Mouse (Mus musculus): ENCODE measurements at regions not wholly inside any gene's neighbourhood (a gene's known extent, or its start where the extent isn't known, plus 50 kb on each side); places are given as distances from the start of the nearest gene placed in this dataset.
A peak's percentile ranks its signal among the peaks of the same experiment; 100 is the strongest.

- no peak overlapping the region for H3K9ac ChIP-seq (replicated peaks; ENCODE audit: low read depth, low read length)
- no peak for ATAC-seq (ENCODE audit: insufficient number of reproducible peaks, insufficient read depth, low FRiP score, low read depth)
- no peaks in the 10 kb centered on the region for H3K4me1 ChIP-seq (ENCODE audit: control insufficient read depth, insufficient read depth, low read length)
- 78% methylated on average over 4 of the region's 4 CpGs for WGBS
- no peak overlapping the region for H3K4me3 ChIP-seq (ENCODE audit: low read depth, low read length)
- H3K9me3 ChIP-seq (ENCODE audit: control insufficient read depth, low read depth, low read length), result no peaks in the 10 kb centered on the region
- no peaks in the 10 kb centered on the region for H3K27me3 ChIP-seq (ENCODE audit: control insufficient read depth, insufficient read depth, low read length)
- no peak overlapping the region for H3K4me2 ChIP-seq (replicated peaks; ENCODE audit: low read depth, low read length)
- H3K27ac ChIP-seq (ENCODE audit: low read length), result no peak overlapping the region
- H3K36me3 ChIP-seq (ENCODE audit: control insufficient read depth, insufficient read depth, low read length), result no peaks in the 10 kb centered on the region
Measured at GRCm38 (mm10) chr10:50241645-50242044, 350.8 kb upstream of the Ascc3 start.

GRCm38 (mm10) chr10:50203587-50203986, 388.9 kb upstream of the Ascc3 start:
- no peaks in the 10 kb centered on the region for H3K4me1 ChIP-seq (ENCODE audit: control insufficient read depth, insufficient read depth, low read length)

GRCm38 (mm10) chr10:50201691-50202090, 390.8 kb upstream of the Ascc3 start:
- ATAC-seq (ENCODE audit: insufficient number of reproducible peaks, insufficient read depth, low FRiP score, low read depth), result no peak
- Histone ChIP-seq H3K27me3 (ENCODE audit: control insufficient read depth, insufficient read depth, low read length) (no peaks in the 10 kb centered on the region), H3K9me3 (ENCODE audit: control insufficient read depth, low read depth, low read length) (no peaks in the 10 kb centered on the region), H3K36me3 (ENCODE audit: control insufficient read depth, insufficient read depth, low read length) (no peaks in the 10 kb centered on the region), H3K4me2 (replicated peaks; ENCODE audit: low read depth, low read length) (no peak overlapping the region), H3K9ac (replicated peaks; ENCODE audit: low read depth, low read length) (no peak overlapping the region), H3K4me3 (ENCODE audit: low read depth, low read length) (no peak overlapping the region), H3K27ac (ENCODE audit: low read length) (no peak overlapping the region), H3K4me1 (ENCODE audit: control insufficient read depth, insufficient read depth, low read length) (no peaks in the 10 kb centered on the region)
- 63% methylated on average over 2 of the region's 2 CpGs for WGBS

More at GRCm38 (mm10) chr10:50203587-50203986, 388.9 kb upstream of the Ascc3 start:
- no peaks in the 10 kb centered on the region for H3K27me3 ChIP-seq (ENCODE audit: control insufficient read depth, insufficient read depth, low read length)
- H3K9ac ChIP-seq (replicated peaks; ENCODE audit: low read depth, low read length), result no peak overlapping the region
- H3K4me3 ChIP-seq (ENCODE audit: low read depth, low read length), result no peak overlapping the region
- 61% methylated on average over 2 of the region's 2 CpGs for WGBS
- H3K27ac ChIP-seq (ENCODE audit: low read length), result no peak overlapping the region
- no peaks in the 10 kb centered on the region for H3K36me3 ChIP-seq (ENCODE audit: control insufficient read depth, insufficient read depth, low read length)
- H3K9me3 ChIP-seq (ENCODE audit: control insufficient read depth, low read depth, low read length), result no peaks in the 10 kb centered on the region
- no peak for ATAC-seq (ENCODE audit: insufficient number of reproducible peaks, insufficient read depth, low FRiP score, low read depth)
- H3K4me2 ChIP-seq (replicated peaks; ENCODE audit: low read depth, low read length), result no peak overlapping the region

- Histone ChIP-seq H3K9ac (replicated peaks; ENCODE audit: low read depth, low read length) (no peak overlapping the region), H3K36me3 (ENCODE audit: control insufficient read depth, insufficient read depth, low read length) (no peaks in the 10 kb centered on the region), H3K4me3 (ENCODE audit: low read depth, low read length) (no peak overlapping the region), H3K4me1 (ENCODE audit: control insufficient read depth, insufficient read depth, low read length) (no peaks in the 10 kb centered on the region), H3K27ac (ENCODE audit: low read length) (no peak overlapping the region), H3K27me3 (ENCODE audit: control insufficient read depth, insufficient read depth, low read length) (no peaks in the 10 kb centered on the region), H3K9me3 (ENCODE audit: control insufficient read depth, low read depth, low read length) (no peaks in the 10 kb centered on the region), H3K4me2 (replicated peaks; ENCODE audit: low read depth, low read length) (no peak overlapping the region)
- ATAC-seq (ENCODE audit: insufficient number of reproducible peaks, insufficient read depth, low FRiP score, low read depth), result no peak
Measured at GRCm38 (mm10) chr10:50199857-50200256, 392.6 kb upstream of the Ascc3 start.

GRCm38 (mm10) chr10:50197897-50198538, 394.5 kb upstream of the Ascc3 start:
- no peak overlapping the region for H3K4me2 ChIP-seq (replicated peaks; ENCODE audit: low read depth, low read length)
- ATAC-seq (ENCODE audit: insufficient number of reproducible peaks, insufficient read depth, low FRiP score, low read depth), result no peak
- no peak overlapping the region for H3K27ac ChIP-seq (ENCODE audit: low read length)
- H3K9me3 ChIP-seq (ENCODE audit: control insufficient read depth, low read depth, low read length), result no peaks in the 10 kb centered on the region
- H3K27me3 ChIP-seq (ENCODE audit: control insufficient read depth, insufficient read depth, low read length), result no peaks in the 10 kb centered on the region
- no peak overlapping the region for H3K9ac ChIP-seq (replicated peaks; ENCODE audit: low read depth, low read length)
- H3K4me3 ChIP-seq (ENCODE audit: low read depth, low read length), result no peak overlapping the region
- H3K36me3 ChIP-seq (ENCODE audit: control insufficient read depth, insufficient read depth, low read length), result no peaks in the 10 kb centered on the region
- no peaks in the 10 kb centered on the region for H3K4me1 ChIP-seq (ENCODE audit: control insufficient read depth, insufficient read depth, low read length)
- 73% methylated on average over 5 of the region's 5 CpGs for WGBS

GRCm38 (mm10) chr10:50190276-50190675, 401.7 kb upstream of the Grik2 start:
- Histone ChIP-seq H3K4me2 (replicated peaks; ENCODE audit: low read depth, low read length) (no peak overlapping the region), H3K9me3 (ENCODE audit: control insufficient read depth, low read depth, low read length) (no peaks in the 10 kb centered on the region), H3K4me1 (ENCODE audit: control insufficient read depth, insufficient read depth, low read length) (no peaks in the 10 kb centered on the region), H3K36me3 (ENCODE audit: control insufficient read depth, insufficient read depth, low read length) (no peaks in the 10 kb centered on the region), H3K27me3 (ENCODE audit: control insufficient read depth, insufficient read depth, low read length) (no peaks in the 10 kb centered on the region), H3K4me3 (ENCODE audit: low read depth, low read length) (no peak overlapping the region), H3K27ac (ENCODE audit: low read length) (no peak overlapping the region), H3K9ac (replicated peaks; ENCODE audit: low read depth, low read length) (no peak overlapping the region)
- ATAC-seq (ENCODE audit: insufficient number of reproducible peaks, insufficient read depth, low FRiP score, low read depth), result no peak
- 74% methylated on average over 4 of the region's 4 CpGs for WGBS

- no peak for ATAC-seq (ENCODE audit: insufficient number of reproducible peaks, insufficient read depth, low FRiP score, low read depth)
Measured at GRCm38 (mm10) chr10:50169116-50169515, 380.6 kb upstream of the Grik2 start.

GRCm38 (mm10) chr10:50138351-50138750, 349.8 kb upstream of the Grik2 start:
- Histone ChIP-seq H3K4me3 (ENCODE audit: low read depth, low read length) (no peak overlapping the region), H3K4me1 (ENCODE audit: control insufficient read depth, insufficient read depth, low read length) (no peaks in the 10 kb centered on the region), H3K36me3 (ENCODE audit: control insufficient read depth, insufficient read depth, low read length) (no peaks in the 10 kb centered on the region), H3K9me3 (ENCODE audit: control insufficient read depth, low read depth, low read length) (no peaks in the 10 kb centered on the region), H3K4me2 (replicated peaks; ENCODE audit: low read depth, low read length) (no peak overlapping the region), H3K27ac (ENCODE audit: low read length) (no peak overlapping the region), H3K27me3 (ENCODE audit: control insufficient read depth, insufficient read depth, low read length) (no peaks in the 10 kb centered on the region), H3K9ac (replicated peaks; ENCODE audit: low read depth, low read length) (no peak overlapping the region)
- no peak for ATAC-seq (ENCODE audit: insufficient number of reproducible peaks, insufficient read depth, low FRiP score, low read depth)
- 59% methylated on average over 1 of the region's 1 CpGs for WGBS

More at GRCm38 (mm10) chr10:50169116-50169515, 380.6 kb upstream of the Grik2 start:
- Histone ChIP-seq H3K4me3 (ENCODE audit: low read depth, low read length) (no peak overlapping the region), H3K27me3 (ENCODE audit: control insufficient read depth, insufficient read depth, low read length) (no peaks in the 10 kb centered on the region), H3K9ac (replicated peaks; ENCODE audit: low read depth, low read length) (no peak overlapping the region), H3K9me3 (ENCODE audit: control insufficient read depth, low read depth, low read length) (no peaks in the 10 kb centered on the region), H3K4me2 (replicated peaks; ENCODE audit: low read depth, low read length) (no peak overlapping the region), H3K4me1 (ENCODE audit: control insufficient read depth, insufficient read depth, low read length) (no peaks in the 10 kb centered on the region), H3K27ac (ENCODE audit: low read length) (no peak overlapping the region), H3K36me3 (ENCODE audit: control insufficient read depth, insufficient read depth, low read length) (no peaks in the 10 kb centered on the region)
- WGBS, result 81% methylated on average over 6 of the region's 6 CpGs

GRCm38 (mm10) chr10:50137783-50138182, 349.2 kb upstream of the Grik2 start:
- H3K4me1 ChIP-seq (ENCODE audit: control insufficient read depth, insufficient read depth, low read length), result no peaks in the 10 kb centered on the region
- H3K27ac ChIP-seq (ENCODE audit: low read length), result no peak overlapping the region
- H3K4me3 ChIP-seq (ENCODE audit: low read depth, low read length), result no peak overlapping the region
- H3K9me3 ChIP-seq (ENCODE audit: control insufficient read depth, low read depth, low read length), result no peaks in the 10 kb centered on the region
- WGBS, result 28% methylated on average over 7 of the region's 7 CpGs
- peak; percentile 53; the same call in 1 of the 2 replicates for ATAC-seq (ENCODE audit: insufficient number of reproducible peaks, insufficient read depth, low FRiP score, low read depth)
- no peak overlapping the region for H3K4me2 ChIP-seq (replicated peaks; ENCODE audit: low read depth, low read length)
- no peak overlapping the region for H3K9ac ChIP-seq (replicated peaks; ENCODE audit: low read depth, low read length)
- H3K27me3 ChIP-seq (ENCODE audit: control insufficient read depth, insufficient read depth, low read length), result no peaks in the 10 kb centered on the region
- no peaks in the 10 kb centered on the region for H3K36me3 ChIP-seq (ENCODE audit: control insufficient read depth, insufficient read depth, low read length)

Measured in stomach, embryonic 14.5 days (tissue).